Mouse (Mus musculus) yolk sac, embryonic 10.5 days (tissue): ENCODE measurements around the gene Rpl10l.

Source experiments
- DNase-seq: peaks from one replicate; pipeline ENCODE4 v3.0.0-alpha.2; 2017; ENCODE audit warnings: low spot score

Rpl10l gene

GRCm38 (mm10) chr12:66283991-66284622 is at the start of gene Rpl10l:
Gene Rpl10l (minus strand): TSS chr12:66284401.
- no peak for DNase-seq

- DNase-seq: no peak
These were observed 8.3 kb downstream of the Rpl10l start for GRCm38 (mm10) chr12:66275890-66276289.

GRCm38 (mm10) chr12:66245461-66246099 is 38.6 kb downstream of the Rpl10l start:
- DNase-seq: no peak

GRCm38 (mm10) chr12:66234158-66234557 is 50.0 kb downstream of the Rpl10l start:
- no peak for DNase-seq
